Mouse (Mus musculus) lung, postnatal 25 days (tissue): Measurements from ENCODE around the gene Ddb1.

Experiments
- DNase-seq: peaks from one replicate; pipeline ENCODE4 v3.0.0; 2022; ENCODE audit warnings: low spot score

Ddb1 gene

DNA sequence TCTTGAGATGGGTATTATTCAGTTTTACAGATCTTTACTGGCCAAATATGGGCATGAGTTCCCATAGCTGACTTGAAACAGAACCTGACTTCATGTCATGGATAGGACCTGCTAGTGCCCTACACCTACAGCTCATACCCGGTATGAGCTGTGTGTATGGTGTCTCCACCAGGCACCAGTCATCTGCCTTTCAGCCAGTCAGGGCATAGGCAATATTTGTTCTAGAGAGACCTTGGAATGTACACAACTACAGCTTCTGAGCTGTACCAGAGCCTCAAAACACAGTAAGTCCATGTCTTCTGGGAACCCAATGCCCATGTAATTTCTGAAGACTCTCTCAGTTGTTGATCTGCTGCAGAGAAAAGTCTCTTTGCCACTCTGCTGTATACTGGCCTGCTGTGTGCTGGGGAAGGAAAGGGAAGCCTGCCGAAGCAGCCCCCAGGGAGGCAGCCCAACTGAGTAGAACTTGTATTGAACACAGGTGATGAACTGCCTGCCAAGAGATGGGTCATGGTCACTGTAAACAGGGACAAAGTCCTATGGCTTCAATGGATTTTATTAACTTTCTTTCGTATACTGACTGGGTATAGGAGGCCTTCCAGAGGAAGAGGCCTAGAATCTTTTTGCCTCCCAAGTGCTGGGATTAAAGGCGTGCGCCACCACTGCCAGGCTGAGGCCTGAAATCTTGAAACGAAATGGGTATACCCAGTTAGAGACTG is 13.3 kb upstream of the Ddb1 start:
- no peak for DNase-seq

DNA sequence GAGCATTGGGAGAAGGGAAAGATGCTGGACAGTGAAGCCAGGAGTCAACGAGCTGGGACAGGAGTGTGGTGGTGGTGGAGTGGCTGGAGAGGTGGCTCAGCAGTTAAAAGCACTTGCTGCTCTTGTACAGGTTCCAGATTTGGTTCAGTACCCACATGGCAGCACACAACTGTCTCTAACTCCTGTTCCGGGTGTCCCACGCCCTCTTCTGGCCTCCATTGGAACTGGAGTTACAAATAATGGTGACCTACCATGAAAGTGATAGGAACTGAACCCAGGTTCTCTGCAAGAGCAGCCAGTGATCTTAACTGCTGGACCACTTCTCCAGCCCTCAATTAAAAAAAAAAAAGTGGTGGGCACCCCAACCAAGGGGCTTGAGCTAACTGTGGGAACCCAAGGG is 6.9 kb upstream of the Ddb1 start:
- no peak for DNase-seq

DNA sequence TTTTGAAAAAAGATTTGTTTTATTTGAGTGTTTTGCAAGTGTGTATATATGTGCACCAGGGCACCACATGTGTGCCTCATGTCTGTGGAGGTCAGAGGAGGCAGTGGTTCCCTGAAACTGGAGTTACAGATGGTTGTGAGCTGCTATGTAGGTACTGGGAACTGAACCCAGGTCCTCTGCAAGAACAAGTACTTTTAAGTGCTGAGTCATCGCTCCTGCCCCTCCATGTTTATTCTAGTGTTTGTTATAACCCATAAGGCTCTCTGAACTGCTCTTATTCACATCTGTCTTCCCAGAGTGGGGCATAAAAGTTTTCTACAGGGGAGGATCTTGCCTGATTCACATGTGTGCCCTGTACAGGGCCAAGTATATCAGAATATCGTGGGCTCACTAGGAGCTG is 5.5 kb upstream of the Ddb1 start:
- DNase-seq: no peak

DNA sequence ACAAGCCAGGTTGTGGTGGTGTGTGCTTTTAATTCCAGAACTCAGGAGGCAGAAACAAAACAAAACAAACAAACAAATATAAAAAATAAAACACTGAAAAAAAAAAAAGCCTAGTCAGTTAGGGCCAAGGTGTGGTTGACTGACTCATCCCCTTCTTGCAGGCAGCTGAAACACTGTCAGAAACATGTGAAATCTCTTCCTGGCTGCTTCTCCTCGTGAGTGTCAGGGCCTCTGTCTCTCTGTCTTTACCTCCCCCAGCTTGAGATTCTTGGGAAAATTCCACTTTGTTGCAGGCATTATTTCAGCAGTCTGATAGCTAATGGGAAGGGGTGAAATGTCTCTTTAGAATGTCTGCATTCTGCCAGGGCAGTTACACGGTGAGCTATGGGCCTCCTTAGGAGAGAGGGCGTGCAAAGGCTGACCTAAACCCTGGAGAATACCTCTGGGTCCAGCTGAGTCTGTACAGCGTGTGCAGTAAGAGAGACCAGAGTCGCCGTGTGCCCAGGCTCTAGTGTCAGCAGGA is 2.8 kb upstream of the Ddb1 start:
- no peak for DNase-seq

DNA sequence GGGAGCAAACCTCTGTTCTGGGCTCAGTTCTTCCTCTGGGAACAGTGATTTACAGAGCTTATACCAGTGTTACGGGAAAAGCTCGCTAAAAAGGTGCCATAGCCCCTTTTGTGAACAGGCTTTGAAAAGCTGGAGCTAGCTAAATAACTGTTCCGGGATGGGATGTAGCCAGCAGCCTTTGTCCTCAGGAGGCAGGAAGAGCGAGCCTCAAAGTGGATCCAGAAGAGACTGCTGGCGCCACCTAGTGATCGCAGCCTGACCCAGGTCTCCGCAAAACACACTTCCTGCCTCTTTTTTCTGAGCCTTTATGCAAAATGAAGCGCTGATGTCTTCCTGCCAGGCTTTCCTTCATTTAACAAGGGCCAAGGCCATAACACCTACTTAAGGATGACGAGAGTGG is 2.3 kb upstream of the Ddb1 start:
- peak; percentile 91 for DNase-seq

DNA sequence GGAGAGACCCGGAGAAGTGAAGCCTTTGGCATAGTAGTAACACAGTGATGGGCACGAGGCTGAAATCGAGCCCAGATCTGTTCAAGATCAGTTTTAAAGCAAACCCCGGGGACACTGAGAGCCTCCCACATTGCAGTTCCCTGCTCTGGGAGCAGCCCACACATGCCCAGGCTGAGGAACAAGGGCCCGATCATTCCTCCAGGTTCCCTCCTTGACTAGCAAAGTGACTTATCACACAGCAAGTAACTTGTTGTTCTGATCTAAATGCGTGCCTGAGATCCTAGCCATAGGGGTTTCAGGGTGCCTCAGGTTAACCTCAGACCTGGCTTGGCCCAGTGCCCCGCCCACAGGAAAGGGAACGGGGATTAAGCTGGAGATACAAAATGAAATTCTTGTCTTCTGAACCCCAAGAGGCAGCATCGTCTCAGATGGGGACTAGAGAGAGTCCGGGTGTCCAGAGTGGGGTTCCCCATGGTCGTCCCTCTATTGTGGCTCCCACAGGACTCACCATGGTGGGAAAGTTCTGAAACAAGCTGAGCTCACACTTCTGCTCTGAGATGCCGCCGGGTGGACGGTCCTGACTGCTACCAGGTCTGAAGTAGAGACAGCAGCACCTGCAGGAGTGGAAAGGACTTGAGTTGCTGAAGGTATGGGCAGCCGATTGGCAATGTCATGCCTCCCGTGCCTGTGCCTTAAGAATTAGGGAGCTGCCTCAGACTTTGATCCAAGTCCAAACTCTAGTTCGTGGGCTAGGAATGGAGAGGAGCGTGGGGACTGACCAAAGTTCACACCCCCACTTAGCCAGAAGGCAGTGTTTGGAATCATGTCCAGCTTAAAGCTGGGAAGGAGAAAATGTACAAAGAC is 1.2 kb upstream of the Ddb1 start:
- DNase-seq: no peak

DNA sequence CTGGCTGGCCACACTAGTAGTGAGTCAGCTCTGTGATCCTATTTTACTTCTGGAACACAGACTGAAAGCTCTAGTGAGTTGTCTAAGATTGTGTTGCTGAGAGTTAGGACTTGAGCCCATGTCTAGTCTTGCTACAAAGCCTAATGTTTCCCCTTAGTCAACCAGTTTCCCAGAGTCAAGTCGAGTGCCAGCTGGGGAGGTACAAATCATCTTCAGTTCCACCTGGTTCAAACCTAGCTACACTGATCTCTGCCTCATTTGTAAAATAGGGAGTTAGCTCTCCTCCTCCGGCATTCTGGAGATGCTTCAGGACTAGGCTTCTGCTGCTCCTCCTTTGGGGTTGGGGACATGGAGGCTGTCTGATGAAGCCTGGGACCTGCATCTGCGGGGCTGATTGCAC is 593 bp upstream of the Ddb1 start:
- DNase-seq: no peak

DNA sequence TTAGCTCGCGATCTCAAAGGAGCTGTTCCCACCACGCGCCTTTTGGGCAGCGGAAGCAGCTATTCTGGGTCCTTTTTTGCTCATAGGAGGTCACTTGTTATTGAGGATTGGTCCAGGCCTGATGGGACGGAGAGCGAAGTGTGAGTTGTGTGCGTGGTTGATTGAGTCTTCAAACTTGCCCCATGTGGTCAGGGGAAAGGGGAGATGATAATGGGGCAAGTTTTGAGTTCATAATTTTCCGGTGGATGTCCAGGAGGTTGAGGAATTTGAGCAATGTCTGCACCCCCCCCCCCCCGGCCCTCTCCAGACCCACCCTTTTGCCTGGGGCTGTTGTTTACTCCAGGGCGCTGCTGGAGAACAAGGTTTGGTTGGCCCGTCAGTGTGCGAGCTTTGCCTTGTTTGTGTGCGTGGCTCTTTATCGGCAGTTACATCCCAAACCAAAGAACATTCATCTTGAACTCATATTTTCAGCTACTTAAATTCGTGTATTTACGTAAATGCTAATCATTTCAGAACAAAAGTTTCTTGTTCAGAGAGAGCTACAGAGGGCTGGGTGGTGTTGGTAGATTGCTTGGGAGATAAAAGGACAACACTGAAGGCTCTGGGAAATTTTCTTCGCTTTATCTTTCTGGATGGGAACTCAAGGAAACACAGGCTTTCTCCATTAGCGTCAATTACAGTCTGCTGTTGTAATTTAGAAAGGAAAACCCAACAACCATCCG is 935 bp downstream of the Ddb1 start:
- DNase-seq: no peak

DNA sequence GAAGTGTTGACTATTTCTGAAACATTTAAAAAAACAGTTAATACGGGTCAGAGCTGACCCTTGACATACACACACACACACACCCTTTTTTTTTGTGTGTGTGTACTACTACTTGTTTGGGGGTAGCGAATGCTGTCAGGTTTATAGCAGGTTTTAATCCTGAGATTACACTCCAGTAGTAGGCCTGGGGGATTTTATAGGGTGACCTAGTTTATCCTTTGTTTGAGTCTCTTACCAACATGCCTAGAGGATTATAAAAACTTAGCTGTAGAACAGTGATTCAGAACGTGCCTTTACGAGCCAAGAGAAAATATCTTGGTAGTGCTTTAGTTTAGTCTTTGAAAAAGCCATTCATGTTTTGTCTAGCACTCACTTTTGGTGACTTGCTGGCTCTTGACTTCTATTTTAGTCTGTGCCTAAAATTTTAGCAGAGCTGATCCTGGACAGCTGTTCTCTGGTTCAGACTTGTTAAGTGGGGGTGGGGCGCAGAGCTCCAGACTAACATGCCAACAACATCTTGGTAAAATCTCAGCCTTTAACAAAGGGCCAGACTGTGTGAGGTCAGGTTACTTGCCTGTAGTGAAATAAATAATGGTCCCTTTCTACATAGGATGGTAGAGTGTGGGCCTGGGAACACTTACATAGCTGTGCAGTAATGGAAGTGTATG is 3.6 kb downstream of the Ddb1 start:
- no peak for DNase-seq

DNA sequence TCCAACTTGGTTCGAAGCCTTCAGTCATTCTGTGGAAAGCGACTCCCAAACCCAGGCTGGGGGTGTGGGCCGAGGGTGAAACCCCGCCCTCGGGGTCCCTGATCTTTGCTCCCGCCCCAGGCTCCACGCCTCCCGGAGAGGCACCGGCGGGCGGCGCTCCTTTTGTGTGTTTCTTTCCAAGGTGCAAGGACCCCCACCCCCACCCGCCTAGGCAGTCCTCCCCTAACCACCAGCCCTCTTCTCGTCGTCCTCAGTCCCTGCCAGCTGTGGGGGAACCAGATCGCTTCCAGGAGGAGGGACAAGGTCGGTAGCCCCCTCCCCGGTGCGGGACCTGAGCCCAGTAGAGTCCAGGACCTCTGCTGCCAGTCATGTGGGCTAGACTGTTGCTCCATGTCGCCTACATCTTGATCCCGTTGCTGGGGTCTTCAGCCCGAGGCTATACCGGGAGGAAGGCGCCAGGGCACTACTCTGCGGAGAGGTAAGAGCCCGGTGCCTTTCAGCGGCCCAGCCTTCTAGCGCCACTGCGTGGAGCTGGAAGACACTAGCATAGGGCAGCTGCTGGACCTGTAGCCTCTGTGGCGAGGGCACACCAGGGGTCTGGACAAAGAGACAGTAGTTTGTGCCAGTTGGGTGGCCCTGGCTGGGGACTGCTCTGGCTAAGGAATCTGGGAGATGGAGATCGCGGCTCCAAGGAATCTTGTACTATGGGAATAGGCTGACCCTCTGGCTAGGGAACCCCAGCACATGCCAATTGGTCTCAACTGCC is 29.2 kb downstream of the Ddb1 start, which contains the start of gene Vwce:
TSS of gene Vwce (plus strand) at position 108 of the 766 bp plus-strand sequence.
- no peak for DNase-seq

DNA sequence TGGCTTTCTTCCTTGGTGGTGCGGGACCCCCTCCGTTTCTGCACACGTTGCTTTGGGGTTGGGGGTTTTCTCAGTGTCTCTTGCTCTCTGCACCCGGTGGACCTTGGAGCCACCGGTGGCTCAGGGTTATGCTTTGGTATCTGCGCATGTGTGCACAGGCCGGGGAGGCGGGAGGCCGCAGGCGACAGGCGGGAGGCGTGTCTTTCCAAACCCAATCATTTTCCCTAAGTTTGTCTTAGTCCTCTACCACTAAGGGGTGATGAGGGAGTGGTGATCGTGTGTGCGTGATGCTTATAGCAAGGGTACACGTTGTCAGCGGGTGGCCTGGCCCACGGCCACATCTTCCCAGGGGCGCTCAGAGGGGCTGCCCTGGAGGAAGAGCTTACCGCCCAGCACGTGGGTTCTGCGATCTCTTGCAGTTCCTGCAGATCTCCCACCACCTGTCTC is 29.8 kb downstream of the Ddb1 start:
- peak; percentile 10 for DNase-seq

DNA sequence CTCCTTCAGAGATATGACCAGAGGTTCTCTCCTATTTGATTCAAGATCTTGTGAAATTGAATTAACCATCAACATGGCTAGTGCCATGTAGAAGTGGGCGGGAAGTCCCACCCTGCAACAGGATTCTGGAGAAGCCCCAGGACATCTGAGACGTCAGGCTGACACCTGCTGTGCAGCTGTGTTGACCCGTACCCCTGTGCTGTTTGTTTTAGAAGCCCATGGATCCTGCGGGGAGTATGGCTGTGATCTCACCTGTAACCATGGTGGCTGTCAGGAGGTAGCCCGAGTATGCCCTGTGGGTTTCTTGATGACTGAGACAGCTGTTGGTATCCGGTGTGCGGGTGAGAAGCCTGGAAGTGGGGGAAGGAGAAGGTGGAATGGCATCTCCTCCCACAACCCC is 32.7 kb downstream of the Ddb1 start:
- no peak for DNase-seq

DNA sequence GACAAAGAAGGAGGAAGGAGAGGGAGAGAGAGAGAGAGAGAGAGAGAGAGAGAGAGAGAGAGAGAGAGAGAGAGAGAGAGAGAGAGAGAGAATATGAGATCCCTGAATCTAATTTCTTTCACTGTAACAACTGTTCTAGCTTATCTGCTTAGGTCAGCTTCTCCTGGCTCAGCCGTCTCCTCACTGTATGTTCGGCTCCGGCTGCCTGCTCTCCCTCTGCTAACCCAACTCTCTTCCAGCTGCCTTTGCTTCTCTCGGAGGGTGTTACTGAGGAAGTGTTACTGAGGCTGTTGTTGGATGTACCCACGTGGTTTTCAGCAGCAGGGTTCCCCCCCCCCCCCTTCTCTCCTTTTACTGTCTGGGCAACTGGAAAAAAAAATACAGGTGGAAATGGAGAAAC is 35.0 kb downstream of the Ddb1 start:
- no peak for DNase-seq

DNA sequence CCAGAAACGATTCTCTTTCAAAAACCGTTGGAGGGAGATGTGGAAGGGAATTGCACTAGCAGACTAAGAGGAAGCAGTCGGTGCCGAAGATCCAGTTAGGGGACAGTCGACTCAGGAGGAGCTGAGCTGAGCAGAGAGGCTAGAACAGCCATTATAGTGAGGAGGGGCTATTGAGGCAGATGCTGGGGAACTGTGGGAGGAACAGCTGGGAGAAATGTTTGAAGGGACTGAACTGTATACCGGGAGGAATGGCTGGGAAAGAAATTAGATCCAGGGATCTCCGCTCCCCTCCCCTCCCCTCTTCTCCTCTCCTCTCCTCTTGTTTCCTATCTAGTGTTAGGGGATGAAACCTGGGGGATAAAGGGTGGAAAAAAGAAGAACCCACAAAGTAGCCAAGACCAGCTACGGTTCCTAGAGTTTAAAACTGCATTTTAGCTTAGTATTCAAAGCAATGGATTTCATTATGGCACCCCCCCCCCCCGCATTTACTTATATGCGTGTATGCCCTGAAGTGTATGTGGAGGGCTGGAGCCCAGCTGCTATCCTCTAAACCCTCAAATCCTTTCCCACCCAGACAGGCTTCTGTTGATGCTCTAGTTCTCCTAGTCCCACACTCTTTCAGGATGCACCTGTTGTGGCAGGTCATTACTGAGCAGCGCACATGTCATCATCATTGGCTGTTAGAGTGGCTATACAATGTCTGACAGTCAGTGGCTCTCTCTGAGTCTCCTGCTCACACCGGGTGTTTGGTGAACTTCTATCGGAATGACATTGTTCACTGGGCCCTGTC is 35.7 kb downstream of the Ddb1 start:
- DNase-seq: no peak

DNA sequence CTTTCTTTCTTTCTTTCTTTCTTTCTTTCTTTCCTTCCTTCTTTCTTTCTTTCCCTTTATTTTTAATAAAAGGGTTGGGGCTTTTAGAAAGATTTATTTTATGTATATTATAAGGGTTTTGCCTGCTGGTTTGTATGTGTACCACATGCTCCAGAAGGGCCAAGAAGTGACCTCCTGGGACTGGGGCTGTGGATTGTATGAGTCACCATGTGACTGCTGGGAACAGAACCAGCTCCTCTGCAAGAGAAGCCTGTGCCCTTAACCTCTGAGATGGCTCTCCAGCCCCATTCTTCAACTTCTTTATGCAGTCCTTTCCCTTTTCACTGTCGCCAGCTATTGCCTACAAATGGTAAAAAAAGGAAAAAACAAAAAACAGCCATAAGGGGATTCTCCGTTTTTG is 40.5 kb downstream of the Ddb1 start:
- DNase-seq: no peak

DNA sequence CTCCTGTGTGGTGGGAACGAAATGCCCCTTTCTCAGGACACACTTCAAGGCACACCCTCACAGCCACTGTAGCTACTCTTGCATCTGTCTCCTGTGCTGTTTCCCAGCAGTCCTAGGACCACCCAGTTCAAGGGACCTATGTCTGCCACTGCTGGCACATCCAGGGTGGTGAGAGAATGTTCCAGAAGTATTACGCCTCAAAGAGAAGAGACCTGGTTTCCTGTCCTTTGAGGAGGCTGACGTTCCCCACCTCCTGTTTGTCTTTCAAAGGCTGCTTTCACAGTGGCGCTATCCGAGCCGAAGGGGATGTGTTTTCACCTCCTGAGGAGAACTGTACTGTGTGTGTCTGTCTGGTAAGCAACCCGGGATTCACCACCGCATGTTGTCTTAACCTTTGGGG is 43.0 kb downstream of the Ddb1 start:
- no peak for DNase-seq

DNA sequence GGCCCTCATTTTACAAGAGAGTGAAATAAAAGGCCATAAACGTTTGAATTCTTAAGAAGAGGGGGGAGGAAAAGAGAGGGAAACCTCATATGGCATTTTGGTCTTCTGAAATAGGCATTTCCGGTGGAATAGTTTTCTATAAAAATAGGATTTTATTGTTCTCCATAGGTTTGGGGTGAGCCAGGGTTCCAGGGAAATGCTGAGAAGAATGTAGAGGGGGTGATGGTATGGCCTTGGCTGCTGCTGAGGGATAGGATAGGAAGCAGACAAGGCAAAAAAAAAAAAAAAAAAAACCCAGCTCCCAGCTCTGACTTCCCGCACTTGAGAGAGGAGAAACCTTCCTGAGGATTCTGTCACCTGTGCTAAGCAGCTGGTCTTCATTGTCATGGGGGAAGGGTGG is 50.9 kb downstream of the Ddb1 start:
- no peak for DNase-seq

DNA sequence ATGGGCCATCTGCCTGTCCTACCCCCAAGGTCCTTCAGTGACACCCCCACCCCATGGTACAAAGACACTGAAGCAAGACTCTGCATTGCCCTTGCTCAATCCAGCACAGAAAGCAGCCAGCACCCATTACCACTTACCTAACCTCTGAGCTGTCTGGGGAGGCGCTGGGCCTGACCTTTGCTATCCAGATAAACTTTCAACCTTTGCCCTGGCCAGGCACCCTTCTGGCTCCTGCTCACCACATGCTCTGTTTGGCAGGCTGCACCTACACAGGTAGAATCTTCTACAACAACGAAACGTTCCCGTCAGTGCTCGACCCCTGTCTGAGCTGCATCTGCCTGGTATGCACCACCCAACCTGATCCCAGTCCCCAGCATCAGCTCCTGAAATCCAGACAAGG is 52.6 kb downstream of the Ddb1 start:
- no peak for DNase-seq

DNA sequence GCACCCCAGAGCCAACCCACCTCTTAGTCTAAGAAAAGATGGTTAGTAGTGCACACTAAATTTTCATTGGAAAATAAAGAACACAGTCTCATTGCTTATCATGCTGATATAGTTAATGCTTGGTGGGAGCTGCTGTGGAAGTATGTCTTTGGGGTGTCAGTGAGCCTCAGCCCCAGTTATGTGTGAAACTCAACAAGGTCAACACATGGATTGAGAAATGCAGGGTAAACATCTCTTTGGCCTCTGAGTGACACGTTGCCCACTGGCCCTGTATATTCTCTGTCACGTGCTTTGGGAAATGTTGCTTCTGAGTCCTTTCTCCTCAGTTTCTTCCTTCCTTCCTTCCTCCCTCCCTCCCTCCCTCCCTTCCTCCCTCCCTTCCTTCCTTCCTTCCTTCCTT is 53.3 kb downstream of the Ddb1 start:
- no peak for DNase-seq

DNA sequence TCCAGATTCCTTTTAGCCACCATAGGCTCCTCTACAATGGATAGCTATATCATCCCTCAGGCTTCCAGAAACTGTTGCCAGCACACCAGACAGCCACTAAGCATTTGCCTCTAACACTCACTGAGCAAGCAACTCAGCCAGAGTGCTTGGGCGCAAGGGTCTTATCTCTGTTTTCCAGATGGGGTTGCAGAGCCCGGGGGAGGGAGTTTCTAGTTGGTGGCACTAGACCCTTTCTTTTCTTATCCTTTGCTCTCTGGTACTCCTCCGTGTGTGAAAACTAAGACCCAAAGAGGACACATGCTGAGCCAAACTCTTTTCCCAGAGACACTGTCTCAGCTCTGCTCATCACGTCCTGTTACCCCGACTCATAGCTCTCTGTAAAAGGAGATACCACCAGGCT is 56.2 kb downstream of the Ddb1 start:
- no peak for DNase-seq
